Mouse (Mus musculus): ENCODE data around the gene Idh3b. TPM values are rescaled to one million over a fixed set of nuclear protein-coding genes. Genes with fewer than 3 reads are reported as not detected.
A peak's percentile ranks its signal among the peaks of the same experiment; 100 is the strongest.

Gene Idh3b
- polyA plus RNA-seq, 1 experiment from 2014 or later, result 138 TPM

DNA sequence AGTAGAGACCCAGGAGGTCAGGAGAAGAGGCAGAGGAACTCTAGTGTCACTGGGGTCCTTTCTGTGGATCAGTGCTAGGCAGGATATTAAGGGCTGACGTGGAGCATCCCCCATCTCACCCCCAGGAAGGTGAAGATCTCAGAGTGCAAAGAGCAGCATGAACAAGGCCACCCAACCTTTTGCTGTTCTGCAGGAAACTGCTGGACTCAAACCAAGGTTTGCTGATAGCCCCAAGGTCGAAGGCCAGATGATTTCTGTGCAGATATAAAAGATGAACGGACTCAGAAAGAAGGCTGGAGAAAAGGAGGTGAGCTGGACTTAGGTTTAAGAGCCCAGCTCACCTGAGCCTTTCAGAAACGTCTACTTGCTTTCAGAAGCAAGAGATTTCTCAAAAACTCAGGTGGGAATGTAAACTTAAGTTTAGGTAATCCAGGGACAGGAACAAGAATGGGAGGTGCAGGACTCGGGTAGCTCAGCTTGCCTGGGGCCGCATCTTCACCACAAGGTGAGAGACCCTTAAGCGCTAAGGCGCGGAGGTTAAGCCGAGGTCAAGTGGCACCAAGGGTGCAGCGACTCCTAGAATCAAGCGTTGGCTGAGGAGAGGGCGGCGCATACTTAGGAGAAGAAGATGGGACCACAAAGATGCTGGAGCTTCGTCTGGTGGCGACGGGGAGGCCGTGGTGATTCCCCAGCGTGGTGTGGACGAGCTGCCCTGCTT, 10.0 kb upstream of the Idh3b start:
- peaks cover 10% of the 10 kb centered on the region for H3K4me1 ChIP-seq (replicated peaks; ENCODE audit: control insufficient read depth, insufficient read depth, low read length)
- H3K9ac ChIP-seq (ENCODE audit: low read length), result peak overlapping the region; percentile 82
- WGBS, result 8% methylated on average over 17 of the region's 20 CpGs
- DNase-seq (ENCODE audit: low spot score) (no peak), ATAC-seq (replicated peaks; ENCODE audit: low FRiP score) (no peak)
- peak overlapping the region; percentile 81 for H3K4me3 ChIP-seq (ENCODE audit: low read depth, low read length)
- no peaks in the 10 kb centered on the region for H3K36me3 ChIP-seq (ENCODE audit: control insufficient read depth, insufficient read depth, low read length)
- peak overlapping the region; percentile 76 for H3K4me2 ChIP-seq (ENCODE audit: low read depth, low read length, severe bottlenecking)
- no peaks in the 10 kb centered on the region for H3K9me3 ChIP-seq (ENCODE audit: control insufficient read depth, low read length)
- H3K27ac ChIP-seq (ENCODE audit: low read depth, low read length), result peak overlapping the region; percentile 41; the same call in 1 of the 2 replicates
- H3K27me3 ChIP-seq (ENCODE audit: control insufficient read depth, insufficient read depth, low read length), result peaks cover 4% of the 10 kb centered on the region

DNA sequence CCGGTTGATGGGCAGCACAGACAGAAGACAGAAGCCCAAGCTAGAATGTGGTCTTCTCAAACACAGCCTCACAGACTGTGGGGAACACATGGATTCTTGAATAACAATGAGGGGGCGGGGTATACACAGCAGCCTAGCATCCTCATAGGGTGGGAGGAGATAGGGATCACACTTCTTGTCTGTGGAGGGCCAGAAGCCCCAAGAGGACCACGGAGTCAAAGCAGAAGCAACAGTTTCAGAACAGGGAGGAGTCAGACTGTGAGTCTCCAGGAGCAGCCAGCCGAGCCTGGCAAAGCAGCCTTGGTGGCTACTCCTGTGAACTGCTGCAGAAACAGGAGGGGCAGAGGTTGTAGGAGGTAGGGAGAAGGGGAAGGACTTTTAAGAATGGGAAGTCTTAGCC, 9.1 kb upstream of the Idh3b start:
- no peaks in the 10 kb centered on the region for H3K36me3 ChIP-seq (ENCODE audit: control insufficient read depth, insufficient read depth, low read length)
- 8% methylated on average over 4 of the region's 4 CpGs for WGBS
- H3K27ac ChIP-seq (ENCODE audit: low read depth, low read length), result no peak overlapping the region
- peak; percentile 54 for DNase-seq (ENCODE audit: low spot score)
- ATAC-seq (replicated peaks; ENCODE audit: low FRiP score), result peak; percentile 19; the same call in 1 of the 2 replicates
- no peak overlapping the region for H3K4me3 ChIP-seq (ENCODE audit: low read depth, low read length)
- no peaks in the 10 kb centered on the region for H3K9me3 ChIP-seq (ENCODE audit: control insufficient read depth, low read length)
- H3K4me2 ChIP-seq (ENCODE audit: low read depth, low read length, severe bottlenecking), result no peak overlapping the region
- no peak overlapping the region for H3K9ac ChIP-seq (ENCODE audit: low read length)
- H3K4me1 ChIP-seq (replicated peaks; ENCODE audit: control insufficient read depth, insufficient read depth, low read length), result peaks cover 10% of the 10 kb centered on the region
- H3K27me3 ChIP-seq (ENCODE audit: control insufficient read depth, insufficient read depth, low read length), result peaks cover 4% of the 10 kb centered on the region

DNA sequence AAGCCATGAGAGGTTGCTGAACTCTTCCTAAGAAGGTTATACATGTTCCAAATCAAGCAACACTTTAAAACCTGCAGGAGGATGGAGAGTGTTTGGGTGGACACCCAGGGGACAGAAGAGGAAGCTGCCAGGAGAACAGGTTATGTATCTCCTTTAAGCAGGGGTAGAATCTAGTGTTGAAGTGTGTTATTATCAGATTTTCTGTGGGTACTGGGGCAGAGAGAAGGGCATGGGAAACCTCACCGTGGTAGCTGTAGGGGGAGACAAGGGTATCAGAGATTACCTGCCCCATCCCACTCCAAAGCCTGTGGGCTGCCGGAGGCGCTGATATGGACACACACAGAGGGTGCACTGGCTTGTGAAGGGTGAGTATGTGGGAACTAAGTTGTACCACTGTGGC, 8.7 kb upstream of the Idh3b start:
- Histone ChIP-seq H3K9ac (ENCODE audit: low read length) (peak overlapping the region; percentile 16), H3K4me3 (ENCODE audit: low read depth, low read length) (no peak overlapping the region), H3K27ac (ENCODE audit: low read depth, low read length) (no peak overlapping the region), H3K27me3 (ENCODE audit: control insufficient read depth, insufficient read depth, low read length) (peaks cover 4% of the 10 kb centered on the region), H3K4me1 (replicated peaks; ENCODE audit: control insufficient read depth, insufficient read depth, low read length) (peaks cover 10% of the 10 kb centered on the region), H3K4me2 (ENCODE audit: low read depth, low read length, severe bottlenecking) (no peak overlapping the region), H3K9me3 (ENCODE audit: control insufficient read depth, low read length) (no peaks in the 10 kb centered on the region), H3K36me3 (ENCODE audit: control insufficient read depth, insufficient read depth, low read length) (no peaks in the 10 kb centered on the region)
- WGBS, result 26% methylated on average over 3 of the region's 3 CpGs
- no peak for DNase-seq (ENCODE audit: low spot score)
- no peak for ATAC-seq (replicated peaks; ENCODE audit: low FRiP score)

DNA sequence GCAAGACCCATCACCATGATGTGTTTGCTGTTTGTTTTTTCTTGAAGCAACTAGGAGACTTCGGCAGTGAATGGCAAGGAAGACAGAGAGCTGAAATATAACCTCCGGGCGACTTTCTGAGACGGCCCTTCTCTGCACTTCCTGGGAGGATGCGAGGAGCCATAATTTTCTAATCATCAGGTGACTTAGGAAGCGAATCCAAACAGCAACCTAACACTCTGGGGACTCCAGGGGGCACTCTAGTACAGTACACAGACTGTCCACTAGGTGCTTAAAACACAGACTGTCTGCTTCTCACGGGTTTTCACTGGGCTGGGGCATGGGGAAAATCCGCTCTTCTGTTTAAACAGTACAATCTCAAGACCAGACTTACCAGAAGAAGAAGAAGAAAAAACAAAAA, 7.1 kb upstream of the Idh3b start:
- no peak overlapping the region for H3K9ac ChIP-seq (ENCODE audit: low read length)
- no peak overlapping the region for H3K4me2 ChIP-seq (ENCODE audit: low read depth, low read length, severe bottlenecking)
- H3K27ac ChIP-seq (ENCODE audit: low read depth, low read length), result no peak overlapping the region
- no peak for ATAC-seq (replicated peaks; ENCODE audit: low FRiP score)
- H3K9me3 ChIP-seq (ENCODE audit: control insufficient read depth, low read length), result no peaks in the 10 kb centered on the region
- peak; percentile 71 for DNase-seq (ENCODE audit: low spot score)
- peaks cover 2% of the 10 kb centered on the region; the same call in 1 of the 2 replicates for H3K27me3 ChIP-seq (ENCODE audit: control insufficient read depth, insufficient read depth, low read length)
- H3K36me3 ChIP-seq (ENCODE audit: control insufficient read depth, insufficient read depth, low read length), result no peaks in the 10 kb centered on the region
- WGBS, result 15% methylated on average over 8 of the region's 8 CpGs
- H3K4me3 ChIP-seq (ENCODE audit: low read depth, low read length), result no peak overlapping the region
- H3K4me1 ChIP-seq (replicated peaks; ENCODE audit: control insufficient read depth, insufficient read depth, low read length), result peaks cover 6% of the 10 kb centered on the region

DNA sequence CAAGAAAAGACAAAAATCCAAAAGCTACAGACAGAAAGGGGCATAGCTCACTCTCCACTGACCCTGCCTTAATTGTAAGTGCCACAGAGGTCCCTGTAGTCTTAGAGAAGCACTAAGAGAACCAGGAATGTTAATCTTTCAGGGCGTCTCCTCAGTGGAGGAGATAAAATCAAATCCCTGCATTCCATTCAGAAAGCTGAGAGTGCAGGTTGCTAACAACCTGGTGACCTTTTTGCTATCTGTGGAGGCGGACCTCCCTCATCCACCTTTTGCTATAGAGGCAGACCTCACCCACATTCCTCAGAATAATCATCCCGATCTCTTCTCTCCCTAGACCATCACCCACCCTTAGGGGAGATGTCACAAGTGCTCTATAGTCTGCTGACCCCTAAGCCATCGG, 4.7 kb upstream of the Idh3b start:
- Histone ChIP-seq H3K36me3 (ENCODE audit: control insufficient read depth, insufficient read depth, low read length) (no peaks in the 10 kb centered on the region), H3K4me2 (ENCODE audit: low read depth, low read length, severe bottlenecking) (no peak overlapping the region), H3K4me3 (ENCODE audit: low read depth, low read length) (no peak overlapping the region), H3K27me3 (ENCODE audit: control insufficient read depth, insufficient read depth, low read length) (peaks cover 2% of the 10 kb centered on the region; the same call in 1 of the 2 replicates), H3K9me3 (ENCODE audit: control insufficient read depth, low read length) (no peaks in the 10 kb centered on the region), H3K27ac (ENCODE audit: low read depth, low read length) (no peak overlapping the region), H3K4me1 (replicated peaks; ENCODE audit: control insufficient read depth, insufficient read depth, low read length) (0 out of 2 replicates have a peak, but pooled peaks cover 2% of the 10 kb centered on the region), H3K9ac (ENCODE audit: low read length) (no peak overlapping the region)
- DNase-seq (ENCODE audit: low spot score) (no peak), ATAC-seq (replicated peaks; ENCODE audit: low FRiP score) (no peak)
- WGBS, result 68% methylated on average over 4 of the region's 4 CpGs

DNA sequence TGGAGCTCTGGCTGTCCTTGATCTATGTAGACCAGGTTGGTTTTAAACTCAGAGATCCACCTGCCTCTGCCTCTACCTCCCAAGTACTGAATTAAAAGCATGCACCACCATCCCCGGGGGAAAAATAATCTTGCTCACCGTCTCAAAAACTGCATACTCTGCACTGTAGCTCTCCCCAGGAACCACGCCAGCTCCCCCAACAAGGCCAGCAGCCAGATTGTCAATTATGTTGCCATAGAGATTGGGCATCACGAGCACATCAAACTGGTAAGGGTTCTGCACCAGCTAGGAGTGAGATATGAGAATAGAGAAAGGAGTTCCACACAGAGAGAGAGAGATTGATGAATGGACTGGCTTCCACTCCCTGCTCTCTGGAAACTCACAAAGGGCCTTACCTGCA, 3.5 kb downstream of the Idh3b start:
- peaks cover 9% of the 10 kb centered on the region; the same call in 1 of the 2 replicates for H3K4me1 ChIP-seq (replicated peaks; ENCODE audit: control insufficient read depth, insufficient read depth, low read length)
- no peak for ATAC-seq (replicated peaks; ENCODE audit: low FRiP score)
- H3K9me3 ChIP-seq (ENCODE audit: control insufficient read depth, low read length), result no peaks in the 10 kb centered on the region
- no peak overlapping the region for H3K9ac ChIP-seq (ENCODE audit: low read length)
- WGBS, result 79% methylated on average over 4 of the region's 4 CpGs
- H3K36me3 ChIP-seq (ENCODE audit: control insufficient read depth, insufficient read depth, low read length), result peaks cover 22% of the 10 kb centered on the region
- H3K27me3 ChIP-seq (ENCODE audit: control insufficient read depth, insufficient read depth, low read length), result no peaks in the 10 kb centered on the region
- H3K27ac ChIP-seq (ENCODE audit: low read depth, low read length), result no peak overlapping the region
- no peak for DNase-seq (ENCODE audit: low spot score)
- no peak overlapping the region for H3K4me2 ChIP-seq (ENCODE audit: low read depth, low read length, severe bottlenecking)
- no peak overlapping the region for H3K4me3 ChIP-seq (ENCODE audit: low read depth, low read length)

DNA sequence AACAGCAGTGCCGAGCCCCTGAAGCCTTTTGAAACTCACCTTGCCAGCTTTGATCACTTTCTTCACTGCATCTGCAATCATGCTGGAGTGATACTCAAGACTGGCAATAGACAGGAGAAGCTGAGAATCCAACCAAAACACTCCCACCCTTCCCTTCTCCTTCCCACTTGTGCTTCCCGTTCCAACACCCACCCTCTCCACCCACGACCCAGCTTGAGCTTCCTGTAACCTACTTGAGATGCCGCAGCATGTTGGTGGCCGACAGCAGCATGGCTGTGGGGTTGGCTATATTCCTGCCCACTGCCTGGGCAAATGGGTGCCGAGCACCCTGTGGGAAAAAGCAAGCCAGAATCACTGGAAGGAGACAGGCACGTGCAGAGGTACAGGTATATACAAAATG, 4.1 kb downstream of the Idh3b start:
- H3K4me1 ChIP-seq (replicated peaks; ENCODE audit: control insufficient read depth, insufficient read depth, low read length), result peaks cover 14% of the 10 kb centered on the region
- H3K9ac ChIP-seq (ENCODE audit: low read length), result no peak overlapping the region
- H3K27ac ChIP-seq (ENCODE audit: low read depth, low read length), result no peak overlapping the region
- H3K4me2 ChIP-seq (ENCODE audit: low read depth, low read length, severe bottlenecking), result no peak overlapping the region
- H3K36me3 ChIP-seq (ENCODE audit: control insufficient read depth, insufficient read depth, low read length), result peaks cover 27% of the 10 kb centered on the region
- H3K9me3 ChIP-seq (ENCODE audit: control insufficient read depth, low read length), result no peaks in the 10 kb centered on the region
- DNase-seq (ENCODE audit: low spot score) (no peak), ATAC-seq (replicated peaks; ENCODE audit: low FRiP score) (no peak)
- WGBS, result 76% methylated on average over 7 of the region's 7 CpGs
- H3K27me3 ChIP-seq (ENCODE audit: control insufficient read depth, insufficient read depth, low read length), result no peaks in the 10 kb centered on the region
- no peak overlapping the region for H3K4me3 ChIP-seq (ENCODE audit: low read depth, low read length)

DNA sequence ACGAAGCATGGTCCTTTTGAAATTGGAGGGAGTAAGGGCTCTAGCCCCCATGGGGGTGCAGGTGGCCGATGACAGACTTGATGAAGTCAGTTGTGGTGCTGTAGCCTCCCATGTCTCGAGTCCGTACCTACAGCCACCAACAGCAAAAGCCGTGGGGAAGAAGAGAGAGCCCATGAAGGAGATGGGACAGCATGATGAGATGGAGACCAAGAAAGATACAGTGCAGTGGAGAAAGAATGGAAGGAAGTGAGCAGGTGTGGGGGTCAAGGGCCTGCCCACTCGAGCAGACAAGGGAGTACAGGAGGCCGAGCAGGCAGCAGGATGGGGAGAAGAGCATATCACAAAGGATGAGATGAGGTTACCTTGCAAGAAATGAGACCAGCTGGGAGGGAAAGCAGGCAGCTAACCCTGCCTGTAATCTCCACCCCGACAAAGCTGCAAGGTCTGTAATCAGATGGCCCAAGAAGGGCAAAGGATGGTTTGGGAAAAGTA, 4.7 kb downstream of the Idh3b start:
- DNase-seq (ENCODE audit: low spot score) (no peak), ATAC-seq (replicated peaks; ENCODE audit: low FRiP score) (no peak)
- Histone ChIP-seq H3K27me3 (ENCODE audit: control insufficient read depth, insufficient read depth, low read length) (no peaks in the 10 kb centered on the region), H3K27ac (ENCODE audit: low read depth, low read length) (no peak overlapping the region), H3K9me3 (ENCODE audit: control insufficient read depth, low read length) (no peaks in the 10 kb centered on the region; the same call in 1 of the 2 replicates), H3K9ac (ENCODE audit: low read length) (no peak overlapping the region), H3K4me3 (ENCODE audit: low read depth, low read length) (no peak overlapping the region), H3K36me3 (ENCODE audit: control insufficient read depth, insufficient read depth, low read length) (peaks cover 27% of the 10 kb centered on the region), H3K4me1 (replicated peaks; ENCODE audit: control insufficient read depth, insufficient read depth, low read length) (peaks cover 14% of the 10 kb centered on the region), H3K4me2 (ENCODE audit: low read depth, low read length, severe bottlenecking) (no peak overlapping the region)
- 46% methylated on average over 8 of the region's 8 CpGs for WGBS

DNA sequence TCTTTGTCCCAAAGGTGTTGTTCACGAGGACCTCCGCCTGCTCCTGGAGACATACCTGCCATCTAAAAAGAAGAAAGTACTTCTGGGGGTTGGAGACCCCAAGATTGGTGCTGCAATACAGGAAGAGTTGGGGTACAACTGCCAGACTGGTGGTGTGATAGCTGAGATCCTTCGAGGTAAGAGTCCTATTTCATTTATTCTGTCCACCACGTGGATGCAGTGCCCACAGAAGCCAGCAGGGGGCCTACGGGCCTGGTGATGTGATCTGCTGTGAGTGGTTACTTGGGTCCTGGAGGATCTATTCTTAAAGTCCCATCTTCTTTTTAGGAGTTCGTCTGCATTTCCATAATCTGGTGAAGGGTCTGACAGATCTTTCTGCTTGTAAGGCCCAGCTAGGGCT, 8.7 kb downstream of the Idh3b start:
- DNase-seq (ENCODE audit: low spot score) (peak; percentile 87), ATAC-seq (replicated peaks; ENCODE audit: low FRiP score) (no peak)
- H3K36me3 ChIP-seq (ENCODE audit: control insufficient read depth, insufficient read depth, low read length), result peaks cover 27% of the 10 kb centered on the region
- H3K4me1 ChIP-seq (replicated peaks; ENCODE audit: control insufficient read depth, insufficient read depth, low read length), result peaks cover 11% of the 10 kb centered on the region
- peak overlapping the region; percentile 99 for H3K9ac ChIP-seq (ENCODE audit: low read length)
- no peaks in the 10 kb centered on the region for H3K27me3 ChIP-seq (ENCODE audit: control insufficient read depth, insufficient read depth, low read length)
- H3K9me3 ChIP-seq (ENCODE audit: control insufficient read depth, low read length), result no peaks in the 10 kb centered on the region; the same call in 1 of the 2 replicates
- WGBS, result 46% methylated on average over 6 of the region's 6 CpGs
- peak overlapping the region; percentile 92 for H3K4me3 ChIP-seq (ENCODE audit: low read depth, low read length)
- peak overlapping the region; percentile 85 for H3K4me2 ChIP-seq (ENCODE audit: low read depth, low read length, severe bottlenecking)
- no peak overlapping the region for H3K27ac ChIP-seq (ENCODE audit: low read depth, low read length)
